Mouse (Mus musculus) stomach, embryonic 15.5 days (tissue): ENCODE data around the gene Gm8334. TPM values are rescaled to one million over a fixed set of nuclear protein-coding genes. Genes with fewer than 3 reads are reported as not detected.
"Not testable (repeated sequence)": the region's sequence is repeated elsewhere in the genome, so short reads cannot be mapped to it uniquely, and the experiment has no call there.

ENCODE experiments used
- ATAC-seq: fragments of 200-750 bp; cut with Nextera tagmentation; 2 replicates; pipeline ENCODE4 v1.8.0; 2017; ENCODE audit warnings: low read depth, moderate number of reproducible peaks, moderate TSS enrichment; ENCODE audit not compliant: insufficient read depth, low FRiP score
- H3K27ac ChIP-seq: fragments of 300-500 bp; sonication (generic); 2 replicates; pipeline ENCODE4 v1.5.1; 2015; ENCODE audit warnings: mild to moderate bottlenecking, inconsistent platforms
- H3K27me3 ChIP-seq: fragments of 300-500 bp; sonication (generic); replicated peaks from 2 replicates; pipeline ENCODE4 v1.6.1; 2015; ENCODE audit warnings: inconsistent platforms
- H3K36me3 ChIP-seq: fragments of 300-500 bp; sonication (generic); 2 replicates; pipeline ENCODE4 v1.6.1; 2015; ENCODE audit warnings: inconsistent platforms
- H3K4me1 ChIP-seq: fragments of 300-500 bp; sonication (generic); 2 replicates; pipeline ENCODE4 v1.6.1; 2015; ENCODE audit warnings: inconsistent platforms
- H3K4me2 ChIP-seq: fragments of 300-500 bp; sonication (generic); 2 replicates; pipeline ENCODE4 v1.6.1; 2015; ENCODE audit warnings: mild to moderate bottlenecking, inconsistent platforms
- H3K4me3 ChIP-seq: fragments of 300-500 bp; sonication (generic); replicated peaks from 2 replicates; pipeline ENCODE4 v1.5.1; 2015; ENCODE audit warnings: inconsistent platforms
- H3K9ac ChIP-seq: fragments of 300-500 bp; sonication (generic); 2 replicates; pipeline ENCODE4 v1.6.1; 2015; ENCODE audit warnings: inconsistent platforms
- H3K9me3 ChIP-seq: fragments of 300-500 bp; sonication (generic); 2 replicates; pipeline ENCODE4 v1.6.1; 2016; ENCODE audit warnings: inconsistent platforms
- WGBS: fragments of 180-500 bp; shearing (Covaris S2); methylation state at CpG from one replicate; pipeline ENCODE4 v1.1.7; 2015; 5-methylcytosine and 5-hydroxymethylcytosine counted together
- polyA plus RNA-seq: library from polyadenylated mRNA; unstranded; fragments of >200 nt; fragmentation: Nextera tagmentation; extraction: Ambion mirVana; gene quantifications from 2 replicates; pipeline ENCODE4 v1.2.1, GENCODE M21; 2015

Gene Gm8334
- polyA plus RNA-seq: not detected in 2 replicates

- not testable (repeated sequence) for H3K4me2 ChIP-seq, H3K9me3 ChIP-seq, H3K4me1 ChIP-seq, ATAC-seq, H3K27ac ChIP-seq, H3K36me3 ChIP-seq, H3K9ac ChIP-seq, H3K4me3 ChIP-seq, H3K27me3 ChIP-seq
- WGBS: 87% methylated on average over 4 of the region's 7 CpGs
Measured at GRCm38 (mm10) chrX:148615053-148615452, at the start of gene Gm8334. Gm8334 (minus strand) TSS chrX:148615153.

GRCm38 (mm10) chrX:148663298-148663697 lies 48.3 kb upstream of the Gm8334 start, which contains the start of gene Gm15127:
Gm15127 (plus strand) TSS chrX:148663598.
- H3K4me3 ChIP-seq, H3K27ac ChIP-seq, H3K9me3 ChIP-seq, H3K9ac ChIP-seq, H3K4me1 ChIP-seq, H3K27me3 ChIP-seq, H3K36me3 ChIP-seq, ATAC-seq, H3K4me2 ChIP-seq: not testable (repeated sequence)
- WGBS: 54% methylated on average over 3 of the region's 4 CpGs

Other genes starting within 250 kb of the Gm8334 start
- gene Gm15114, start 126.2 kb downstream of the Gm8334 start, polyA plus RNA-seq: not detected in 2 replicates
- not detected in 2 replicates for gene Gm15127, start 48.4 kb upstream of the Gm8334 start, polyA plus RNA-seq
- gene Luzp4, start 242.5 kb upstream of the Gm8334 start, polyA plus RNA-seq: not detected in 2 replicates